Mouse (Mus musculus) small intestine, adult 2 months (tissue): ENCODE results near the gene Nkap. TPM values are rescaled to one million over a fixed set of nuclear protein-coding genes. Genes with fewer than 3 reads are reported as not detected.
"Not testable (repeated sequence)": the region's sequence is repeated elsewhere in the genome, so short reads cannot be mapped to it uniquely, and the experiment has no call there.

ENCODE experiments used
- H3K27ac ChIP-seq: fragments of 200-500 bp; 2 replicates; pipeline ENCODE4 v1.5.1; 2012; ENCODE audit warnings: low read depth, low read length, control low read depth, inconsistent platforms; ENCODE audit not compliant: insufficient read depth
- H3K27me3 ChIP-seq: fragments of 200-500 bp; 2 replicates; pipeline ENCODE4 v1.6.1; 2012; ENCODE audit warnings: mild to moderate bottlenecking, moderate library complexity, low read length, inconsistent platforms; ENCODE audit not compliant: control insufficient read depth, insufficient read depth
- H3K36me3 ChIP-seq: fragments of 200-500 bp; 2 replicates; pipeline ENCODE4 v1.6.1; 2012; ENCODE audit warnings: mild to moderate bottlenecking, low read length, control low read depth, inconsistent platforms; ENCODE audit not compliant: control insufficient read depth, insufficient read depth
- H3K4me1 ChIP-seq: fragments of 200-500 bp; 2 replicates; pipeline ENCODE4 v1.6.1; 2012; ENCODE audit warnings: low read length, inconsistent platforms, mixed read lengths; ENCODE audit not compliant: control insufficient read depth, insufficient read depth, insufficient read length
- H3K4me3 ChIP-seq: fragments of 200-500 bp; 2 replicates; pipeline ENCODE4 v1.5.1; 2012; ENCODE audit warnings: low read depth, mild to moderate bottlenecking, control low read depth, inconsistent platforms, low read length, moderate library complexity
- CTCF ChIP-seq: fragments of 200-500 bp; IDR thresholded peaks from 2 replicates; pipeline ENCODE4 v1.5.1; 2012; ENCODE audit warnings: low read depth, mild to moderate bottlenecking, control low read depth, inconsistent platforms, low read length, moderate library complexity, mixed read lengths; ENCODE audit not compliant: insufficient replicate concordance, insufficient read length; ENCODE audit errors: extremely low read depth
- POLR2A ChIP-seq: fragments of 200-500 bp; IDR thresholded peaks from 2 replicates; pipeline ENCODE4 v1.6.1; 2012; ENCODE audit warnings: low read depth, mild to moderate bottlenecking, control low read depth, inconsistent platforms, low read length, moderate library complexity
- WGBS: fragments of 180-500 bp; shearing (Covaris S2); methylation state at CpG from one replicate; pipeline ENCODE4 v1.1.7; 2018; 5-methylcytosine and 5-hydroxymethylcytosine counted together
- polyA plus RNA-seq: library from polyadenylated mRNA; depleted of rRNA; stranded (reverse); fragments of >200 nt; gene quantifications from 2 replicates; pipeline ENCODE4 v1.2.3, GENCODE M21; 2012; rRNA removed

Gene Nkap
- polyA plus RNA-seq, result 0.47 and 1.1 TPM in 2 replicates

GRCm38 (mm10) chrX:37126671-37127358, at the start of gene Nkap:
TSS of gene Nkap (plus strand) at chrX:37126795.
- WGBS, result 16% methylated on average over 58 of the region's 58 CpGs
- no peaks in the 10 kb centered on the region for H3K27me3 ChIP-seq
- H3K36me3 ChIP-seq, result peaks cover 3% of the 10 kb centered on the region; the same call in 1 of the 2 replicates
- peak within 1 kb of the TSS; percentile 100 for H3K4me3 ChIP-seq
- peak; percentile 26; the same call in 1 of the 2 replicates for TF ChIP-seq POLR2A
- no peak for TF ChIP-seq CTCF
- H3K27ac ChIP-seq, result peak within 1 kb of the TSS; percentile 92
- no peaks in the 10 kb centered on the region for H3K4me1 ChIP-seq

- not testable (repeated sequence) for H3K27me3 ChIP-seq, H3K27ac ChIP-seq, H3K4me1 ChIP-seq, H3K4me3 ChIP-seq
- peaks cover 16% of the 10 kb centered on the region for H3K36me3 ChIP-seq
- WGBS, result 64% methylated on average over 4 of the region's 4 CpGs
Measured at GRCm38 (mm10) chrX:37080345-37080744, 46.2 kb upstream of the Nkap start.

DNA sequence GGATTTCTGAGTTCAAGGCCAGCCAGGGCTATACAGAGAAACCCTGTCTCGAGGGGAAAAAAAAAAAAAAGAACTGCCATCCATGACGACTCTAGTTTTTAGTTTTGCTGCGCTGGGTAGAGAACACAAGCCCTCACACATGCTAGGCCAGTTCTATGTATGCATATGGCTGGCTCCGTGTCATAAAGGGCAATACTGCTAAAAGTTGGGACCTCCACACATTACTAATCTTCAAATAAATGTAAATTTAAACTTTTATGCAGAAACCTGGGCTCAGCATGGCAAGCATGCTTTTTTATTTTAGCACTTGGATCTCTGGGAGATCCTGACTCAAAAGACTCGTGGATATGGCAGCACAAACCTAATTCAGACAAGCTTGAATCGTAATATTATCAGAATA, 45.4 kb upstream of the Nkap start:
- Histone ChIP-seq H3K27me3 (no peaks in the 10 kb centered on the region), H3K27ac (no peak overlapping the region), H3K4me1 (no peaks in the 10 kb centered on the region), H3K4me3 (no peak overlapping the region), H3K36me3 (peaks cover 16% of the 10 kb centered on the region)
- TF ChIP-seq POLR2A (no peak), CTCF (no peak)
- 50% methylated on average over 6 of the region's 6 CpGs for WGBS

DNA sequence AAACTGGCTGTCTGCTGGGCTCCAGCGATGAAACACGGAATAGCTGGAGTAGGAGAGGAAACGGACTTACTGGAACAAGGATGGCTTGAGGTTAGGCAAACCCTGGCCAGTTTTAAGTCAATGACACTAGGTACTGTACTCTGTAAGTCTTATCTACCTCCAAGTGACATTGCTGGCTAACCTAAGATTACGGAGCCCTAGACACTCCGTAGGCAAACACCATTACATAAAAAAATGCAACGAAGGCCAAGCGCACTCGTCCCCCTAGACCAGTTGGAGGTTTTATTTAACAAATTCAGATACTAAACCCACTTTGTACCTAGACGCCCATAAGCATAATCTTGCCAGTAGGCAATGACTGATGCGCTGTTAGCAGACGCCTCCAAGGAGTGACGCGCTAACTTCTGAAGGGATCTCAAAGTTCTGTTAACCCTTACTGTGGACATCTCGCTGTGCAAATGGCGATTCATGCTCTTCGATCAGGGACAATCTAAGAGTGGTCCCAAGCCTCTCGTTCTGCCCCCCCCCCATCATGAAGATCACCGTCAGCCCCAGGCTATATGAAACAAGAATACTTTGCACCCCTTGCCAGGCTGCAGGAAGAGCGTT, 42.2 kb upstream of the Nkap start:
- Histone ChIP-seq H3K4me1 (no peaks in the 10 kb centered on the region), H3K27me3 (no peaks in the 10 kb centered on the region), H3K36me3 (peaks cover 16% of the 10 kb centered on the region), H3K27ac (peak overlapping the region; percentile 92), H3K4me3 (peak overlapping the region; percentile 73)
- TF ChIP-seq CTCF (no peak), POLR2A (no peak)
- WGBS, result 8% methylated on average over 19 of the region's 19 CpGs

DNA sequence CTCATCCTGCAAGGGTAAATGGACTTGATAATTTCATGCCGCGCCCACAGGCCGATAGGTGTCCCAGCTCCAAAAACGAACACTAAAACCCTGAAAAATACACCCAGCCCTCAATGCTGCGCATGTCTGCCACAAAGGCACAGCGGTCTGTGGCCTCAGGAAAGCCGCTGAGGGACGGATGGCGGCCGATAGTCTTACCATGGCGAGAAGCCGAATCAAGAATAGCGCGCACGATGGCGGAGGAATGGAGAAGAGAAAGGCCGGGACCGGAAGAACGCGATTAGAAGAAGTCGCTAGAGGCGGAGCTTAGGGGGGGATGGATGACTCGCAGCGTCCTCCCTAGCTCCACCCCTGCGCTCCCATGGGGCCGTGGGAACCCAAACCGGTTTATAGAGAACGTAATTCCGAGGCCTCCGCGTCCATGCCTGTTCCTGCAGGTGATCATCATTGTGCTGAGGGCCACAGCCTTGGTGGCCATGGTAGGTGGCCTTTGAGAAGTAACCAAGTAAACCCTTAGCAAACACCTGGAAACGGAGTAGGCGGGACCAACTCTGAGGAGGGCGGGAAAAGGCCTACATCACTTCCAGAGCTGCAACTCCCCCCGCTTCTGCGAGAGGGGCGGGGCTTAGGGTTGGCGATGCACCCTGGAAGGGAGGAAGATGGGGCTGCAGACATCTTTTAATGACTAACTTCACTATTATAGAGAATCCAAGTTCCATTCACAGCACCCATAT, 41.5 kb upstream of the Nkap start, which contains the start of gene Rpl39:
Rpl39 (minus strand) TSS at position 476 of the 734 bp plus-strand sequence.
- H3K4me3 ChIP-seq, result peak within 1 kb of the TSS; percentile 73
- 5% methylated on average over 35 of the region's 38 CpGs for WGBS
- H3K27ac ChIP-seq, result peak within 1 kb of the TSS; percentile 92
- H3K36me3 ChIP-seq, result peaks cover 13% of the 10 kb centered on the region
- TF ChIP-seq POLR2A (peak; percentile 50), CTCF (peak; percentile 20; the same call in 1 of the 2 replicates)
- no peaks in the 10 kb centered on the region for H3K4me1 ChIP-seq
- H3K27me3 ChIP-seq, result no peaks in the 10 kb centered on the region

GRCm38 (mm10) chrX:37085665-37086064, 40.9 kb upstream of the Nkap start:
- no peaks in the 10 kb centered on the region for H3K27me3 ChIP-seq
- TF ChIP-seq POLR2A (no peak), CTCF (no peak)
- H3K4me1 ChIP-seq, result no peaks in the 10 kb centered on the region
- H3K36me3 ChIP-seq, result peaks cover 13% of the 10 kb centered on the region
- H3K4me3 ChIP-seq, result peak overlapping the region; percentile 73
- WGBS, result 17% methylated on average over 9 of the region's 9 CpGs
- H3K27ac ChIP-seq, result peak overlapping the region; percentile 92

- Histone ChIP-seq H3K4me3 (no peak overlapping the region), H3K27me3 (no peaks in the 10 kb centered on the region), H3K4me1 (no peaks in the 10 kb centered on the region), H3K36me3 (peaks cover 11% of the 10 kb centered on the region), H3K27ac (no peak overlapping the region)
- WGBS, result 88% methylated on average over 1 of the region's 1 CpGs
- TF ChIP-seq CTCF (no peak), POLR2A (no peak)
Measured at GRCm38 (mm10) chrX:37088778-37089177, 37.8 kb upstream of the Nkap start.
